Mouse (Mus musculus): ENCODE data around the gene Heg1. TPM values are rescaled to one million over a fixed set of nuclear protein-coding genes. Genes with fewer than 3 reads are reported as not detected.

Gene Heg1
- polyA plus RNA-seq, 1 experiment from 2014 or later, result 11.1 TPM

GRCm38 (mm10) chr16:33728427-33728826 lies 44.3 kb downstream of the Heg1 start:
- DNase-seq (ENCODE audit: low spot score), result no peak
- Histone ChIP-seq H3K9me3 (replicated peaks) (no peaks in the 10 kb centered on the region), H3K36me3 (peaks cover 48% of the 10 kb centered on the region), H3K4me3 (no peak overlapping the region), H3K4me1 (no peaks in the 10 kb centered on the region), H3K27me3 (ENCODE audit: low read depth, poor library complexity, severe bottlenecking) (no peaks in the 10 kb centered on the region), H3K27ac (no peak overlapping the region)
- 78% methylated on average over 13 of the region's 13 CpGs for WGBS

- no peak for DNase-seq (ENCODE audit: low spot score)
- Histone ChIP-seq H3K9me3 (replicated peaks) (no peaks in the 10 kb centered on the region), H3K27ac (no peak overlapping the region), H3K36me3 (peaks cover 28% of the 10 kb centered on the region), H3K27me3 (ENCODE audit: low read depth, poor library complexity, severe bottlenecking) (no peaks in the 10 kb centered on the region), H3K4me1 (peaks cover 16% of the 10 kb centered on the region), H3K4me3 (no peak overlapping the region)
- WGBS, result 91% methylated on average over 12 of the region's 12 CpGs
Measured at GRCm38 (mm10) chr16:33731291-33731690, 47.1 kb downstream of the Heg1 start.

- no peak overlapping the region for H3K27ac ChIP-seq
- peaks cover 18% of the 10 kb centered on the region for H3K36me3 ChIP-seq
- no peak overlapping the region for H3K4me3 ChIP-seq
- no peaks in the 10 kb centered on the region for H3K27me3 ChIP-seq (ENCODE audit: low read depth, poor library complexity, severe bottlenecking)
- no peaks in the 10 kb centered on the region for H3K9me3 ChIP-seq (replicated peaks)
- peaks cover 17% of the 10 kb centered on the region for H3K4me1 ChIP-seq
- DNase-seq (ENCODE audit: low spot score), result no peak
- 88% methylated on average over 6 of the region's 6 CpGs for WGBS
Measured at GRCm38 (mm10) chr16:33732237-33732749, 48.1 kb downstream of the Heg1 start.

GRCm38 (mm10) chr16:33732846-33733580 lies 48.8 kb downstream of the Heg1 start:
- Histone ChIP-seq H3K9me3 (replicated peaks) (no peaks in the 10 kb centered on the region), H3K4me1 (peaks cover 24% of the 10 kb centered on the region), H3K4me3 (no peak overlapping the region), H3K27ac (no peak overlapping the region), H3K27me3 (ENCODE audit: low read depth, poor library complexity, severe bottlenecking) (no peaks in the 10 kb centered on the region), H3K36me3 (peaks cover 12% of the 10 kb centered on the region; the same call in 1 of the 2 replicates)
- no peak for DNase-seq (ENCODE audit: low spot score)
- 89% methylated on average over 15 of the region's 15 CpGs for WGBS

- H3K9me3 ChIP-seq (replicated peaks), result no peaks in the 10 kb centered on the region
- H3K4me3 ChIP-seq, result no peak overlapping the region
- 86% methylated on average over 6 of the region's 6 CpGs for WGBS
- peaks cover 33% of the 10 kb centered on the region for H3K4me1 ChIP-seq
- H3K27ac ChIP-seq, result peak overlapping the region; percentile 47; the same call in 1 of the 2 replicates
- H3K27me3 ChIP-seq (ENCODE audit: low read depth, poor library complexity, severe bottlenecking), result no peaks in the 10 kb centered on the region
- H3K36me3 ChIP-seq, result peaks cover 12% of the 10 kb centered on the region; the same call in 1 of the 2 replicates
- DNase-seq (ENCODE audit: low spot score), result no peak
Measured at GRCm38 (mm10) chr16:33733864-33734263, 49.7 kb downstream of the Heg1 start.

- DNase-seq (ENCODE audit: low spot score), result no peak
- Histone ChIP-seq H3K27ac (peak overlapping the region; percentile 58), H3K36me3 (peaks cover 12% of the 10 kb centered on the region; the same call in 1 of the 2 replicates), H3K9me3 (replicated peaks) (no peaks in the 10 kb centered on the region), H3K27me3 (ENCODE audit: low read depth, poor library complexity, severe bottlenecking) (no peaks in the 10 kb centered on the region), H3K4me3 (no peak overlapping the region), H3K4me1 (peaks cover 40% of the 10 kb centered on the region)
- 44% methylated on average over 10 of the region's 10 CpGs for WGBS
Measured at GRCm38 (mm10) chr16:33734545-33734944, 50.4 kb downstream of the Heg1 start.

GRCm38 (mm10) chr16:33735238-33735637 lies 51.1 kb downstream of the Heg1 start:
- no peak overlapping the region for H3K4me3 ChIP-seq
- no peaks in the 10 kb centered on the region for H3K27me3 ChIP-seq (ENCODE audit: low read depth, poor library complexity, severe bottlenecking)
- no peak overlapping the region for H3K27ac ChIP-seq
- no peaks in the 10 kb centered on the region for H3K9me3 ChIP-seq (replicated peaks)
- H3K36me3 ChIP-seq, result peaks cover 10% of the 10 kb centered on the region; the same call in 1 of the 2 replicates
- 73% methylated on average over 5 of the region's 5 CpGs for WGBS
- peaks cover 46% of the 10 kb centered on the region for H3K4me1 ChIP-seq
- no peak for DNase-seq (ENCODE audit: low spot score)

- H3K36me3 ChIP-seq, result peaks cover 6% of the 10 kb centered on the region; the same call in 1 of the 2 replicates
- no peaks in the 10 kb centered on the region for H3K9me3 ChIP-seq (replicated peaks)
- peaks cover 52% of the 10 kb centered on the region for H3K4me1 ChIP-seq
- no peak for DNase-seq (ENCODE audit: low spot score)
- no peaks in the 10 kb centered on the region for H3K27me3 ChIP-seq (ENCODE audit: low read depth, poor library complexity, severe bottlenecking)
- 73% methylated on average over 5 of the region's 5 CpGs for WGBS
- H3K4me3 ChIP-seq, result no peak overlapping the region
- peak overlapping the region; percentile 48; the same call in 1 of the 2 replicates for H3K27ac ChIP-seq
Measured at GRCm38 (mm10) chr16:33735791-33736190, 51.6 kb downstream of the Heg1 start.

GRCm38 (mm10) chr16:33736746-33737145 lies 52.6 kb downstream of the Heg1 start:
- 89% methylated on average over 6 of the region's 6 CpGs for WGBS
- no peak overlapping the region for H3K4me3 ChIP-seq
- peaks cover 62% of the 10 kb centered on the region for H3K4me1 ChIP-seq
- H3K27ac ChIP-seq, result no peak overlapping the region
- H3K9me3 ChIP-seq (replicated peaks), result no peaks in the 10 kb centered on the region
- no peaks in the 10 kb centered on the region for H3K27me3 ChIP-seq (ENCODE audit: low read depth, poor library complexity, severe bottlenecking)
- no peak for DNase-seq (ENCODE audit: low spot score)
- H3K36me3 ChIP-seq, result no peaks in the 10 kb centered on the region

- Histone ChIP-seq H3K9me3 (replicated peaks) (no peaks in the 10 kb centered on the region), H3K27me3 (ENCODE audit: low read depth, poor library complexity, severe bottlenecking) (no peaks in the 10 kb centered on the region), H3K27ac (peak overlapping the region; percentile 87), H3K36me3 (peaks cover 9% of the 10 kb centered on the region; the same call in 1 of the 2 replicates), H3K4me1 (peaks cover 68% of the 10 kb centered on the region), H3K4me3 (no peak overlapping the region)
- 36% methylated on average over 7 of the region's 7 CpGs for WGBS
- DNase-seq (ENCODE audit: low spot score), result peak; percentile 59
Measured at GRCm38 (mm10) chr16:33738949-33739719, 55.0 kb downstream of the Heg1 start.

- no peak overlapping the region for H3K4me3 ChIP-seq
- no peaks in the 10 kb centered on the region for H3K9me3 ChIP-seq (replicated peaks)
- H3K27ac ChIP-seq, result peak overlapping the region; percentile 87
- DNase-seq (ENCODE audit: low spot score), result no peak
- peaks cover 9% of the 10 kb centered on the region; the same call in 1 of the 2 replicates for H3K36me3 ChIP-seq
- H3K27me3 ChIP-seq (ENCODE audit: low read depth, poor library complexity, severe bottlenecking), result no peaks in the 10 kb centered on the region
- 56% methylated on average over 3 of the region's 3 CpGs for WGBS
- peaks cover 61% of the 10 kb centered on the region for H3K4me1 ChIP-seq
Measured at GRCm38 (mm10) chr16:33739802-33740201, 55.6 kb downstream of the Heg1 start.

GRCm38 (mm10) chr16:33740416-33740815 lies 56.2 kb downstream of the Heg1 start:
- H3K4me1 ChIP-seq, result peaks cover 61% of the 10 kb centered on the region
- H3K27ac ChIP-seq, result peak overlapping the region; percentile 87
- 73% methylated on average over 6 of the region's 6 CpGs for WGBS
- peaks cover 9% of the 10 kb centered on the region; the same call in 1 of the 2 replicates for H3K36me3 ChIP-seq
- no peak overlapping the region for H3K4me3 ChIP-seq
- H3K9me3 ChIP-seq (replicated peaks), result no peaks in the 10 kb centered on the region
- H3K27me3 ChIP-seq (ENCODE audit: low read depth, poor library complexity, severe bottlenecking), result no peaks in the 10 kb centered on the region
- DNase-seq (ENCODE audit: low spot score), result no peak

GRCm38 (mm10) chr16:33741795-33742194 lies 57.6 kb downstream of the Heg1 start:
- peaks cover 58% of the 10 kb centered on the region for H3K4me1 ChIP-seq
- 61% methylated on average over 5 of the region's 5 CpGs for WGBS
- H3K27ac ChIP-seq, result peak overlapping the region; percentile 87
- no peaks in the 10 kb centered on the region for H3K9me3 ChIP-seq (replicated peaks)
- DNase-seq (ENCODE audit: low spot score), result no peak
- no peaks in the 10 kb centered on the region for H3K27me3 ChIP-seq (ENCODE audit: low read depth, poor library complexity, severe bottlenecking)
- H3K36me3 ChIP-seq, result peaks cover 12% of the 10 kb centered on the region
- H3K4me3 ChIP-seq, result no peak overlapping the region

Measured in limb, embryonic 10.5 days (tissue).